25 mouse cellular contexts compared by ENCODE assay signal in genomic region chr12:12893986-12894385, GRCm38 (mm10). TPM values are rescaled to one million over a fixed set of nuclear protein-coding genes. Genes with fewer than 3 reads are reported as not detected.
A peak's percentile ranks its signal among the peaks of the same experiment; 100 is the strongest.
DNase-seq lines count a peak whose midpoint lies in the region; ATAC-seq and TF ChIP-seq lines count a peak whose summit lies in the region.
"Had no signal": no experiment of that assay in that cellular context is flagged by ENCODE, and none has a peak within 500 bp of the region (broad histone marks: within the 10 kb centered on the region; RNA-seq: fewer than 3 reads in every experiment).

No protein-coding gene starts in this region.

- TF ChIP-seq POLR2A in cerebellum, adult 2 months (IDR thresholded peaks at IDR 0.05; ENCODE audit: borderline replicate concordance, insufficient read depth, low read length): no peak

- no peak for TF ChIP-seq CTCF in cerebellum, adult 2 months (IDR thresholded peaks at IDR 0.05; ENCODE audit: borderline replicate concordance, insufficient read depth, low read depth, low read length)
- no peak for TF ChIP-seq CTCF in intestine, postnatal 0 days (IDR thresholded peaks at IDR 0.05; ENCODE audit: low read depth)

- H3K4me3 ChIP-seq in ES-E14 (ENCODE audit: insufficient read depth in 1 of 2, low read depth in 1 of 2, low read length in 2 of 2, poor library complexity in 1 of 2, severe bottlenecking in 1 of 2): no peak overlapping the region
- no peak overlapping the region for H3K4me3 ChIP-seq in cerebellum, adult 2 months (replicated peaks; ENCODE audit: insufficient read depth, low read depth, low read length)
- H3K4me3 ChIP-seq in intestine, postnatal 0 days (ENCODE audit: low read depth, low read length): no peak overlapping the region

- no peak for DNase-seq in ES-E14 (ENCODE audit: low read depth, low spot score)
- DNase-seq in R1 (ENCODE audit: low read depth, low spot score): peak; percentile 61
- DNase-seq in c-Kit-negative CD71-positive TER-119-positive erythroid progenitor cells, embryonic 14.5 days (ENCODE audit: low read depth, low spot score): peak; percentile 2
- DNase-seq in cerebellum, adult 2 months: no peak
- no peak for DNase-seq in frontal cortex, postnatal 36 days (ENCODE audit: low spot score in 2 of 2)
- DNase-seq: adrenal gland, adult 2 months; adrenal gland, adult 8-10 months; adrenal gland, postnatal 10 days; adrenal gland, postnatal 14 days; adrenal gland, postnatal 25 days; adrenal gland, postnatal 36 days; B cell, adult 2 months; cerebellum, adult 11 months; cerebellum, adult 11-12 months; cerebellum, adult 18-20 months; cerebellum, adult 8-10 months; cerebellum, adult 9-10 months; cerebellum, adult 9-11 months had no signal

- no peak for ATAC-seq in intestine, postnatal 0 days
- ATAC-seq: activated CD4-positive, CD25-positive, alpha-beta regulatory T cell, adult 4 months; CD4-positive, CD25-positive, alpha-beta regulatory T cell, adult 4 months; Patski had no signal

- in situ Hi-C loops in ES-E14 (cut with MboI; ENCODE audit: low sequenced_read_pairs in 2 of 2, unreplicated experiment in 2 of 2): no loop called here

- peaks cover 2% of the 10 kb centered on the region; the same call in 1 of the 2 replicates for H3K36me3 ChIP-seq in ES-E14 (ENCODE audit: control insufficient read depth, insufficient read depth, low read length, poor library complexity, severe bottlenecking)
- no peaks in the 10 kb centered on the region for H3K36me3 ChIP-seq in intestine, postnatal 0 days (ENCODE audit: control insufficient read depth, insufficient read depth)
- H3K36me3 ChIP-seq: G1E had no signal

- H3K27me3 ChIP-seq in cerebellum, adult 2 months (ENCODE audit: control insufficient read depth, insufficient read depth, low read length): no peaks in the 10 kb centered on the region; the same call in 1 of the 2 replicates
- no peaks in the 10 kb centered on the region for H3K27me3 ChIP-seq in intestine, postnatal 0 days (replicated peaks; ENCODE audit: control insufficient read depth, insufficient read depth, low read length)
- H3K27me3 ChIP-seq: CH12.LX, Patski had no signal

- no peak overlapping the region for H3K27ac ChIP-seq in ES-E14 (ENCODE audit: insufficient read depth, low read depth, low read length, poor library complexity, severe bottlenecking)
- no peak overlapping the region for H3K27ac ChIP-seq in cerebellum, adult 2 months (ENCODE audit: insufficient read depth, low read length)
- no peak overlapping the region for H3K27ac ChIP-seq in intestine, postnatal 0 days (ENCODE audit: low read depth, low read length)

- H3K4me2 ChIP-seq in intestine, postnatal 0 days (replicated peaks; ENCODE audit: low read depth): no peak overlapping the region

- H3K9ac ChIP-seq in ES-E14 (ENCODE audit: insufficient read depth, low read depth, low read length, poor library complexity, severe bottlenecking): no peak overlapping the region
- no peak overlapping the region for H3K9ac ChIP-seq in intestine, postnatal 0 days (ENCODE audit: low read depth, low read length)

- H3K9me3 ChIP-seq in ES-E14 (ENCODE audit: control insufficient read depth, insufficient read depth, low read depth, low read length): no peaks in the 10 kb centered on the region
- H3K9me3 ChIP-seq in intestine, postnatal 0 days (ENCODE audit: control insufficient read depth): no peaks in the 10 kb centered on the region
- H3K9me3 ChIP-seq: G1E had no signal

- peaks cover 0 to 7% of the 10 kb centered on the region in 2 experiments; a peak in 1 of 4 replicates for H3K4me1 ChIP-seq in ES-E14 (ENCODE audit: control insufficient read depth in 2 of 2, insufficient read depth in 2 of 2, low read length in 2 of 2, poor library complexity in 1 of 2)
- H3K4me1 ChIP-seq in cerebellum, adult 2 months (ENCODE audit: control insufficient read depth, insufficient read depth, low read length): no peaks in the 10 kb centered on the region; the same call in 1 of the 2 replicates
- H3K4me1 ChIP-seq in intestine, postnatal 0 days (replicated peaks; ENCODE audit: control insufficient read depth, insufficient read depth, low read length): no peaks in the 10 kb centered on the region

- 95% methylated on average over 8 of the region's 8 CpGs for WGBS in cerebellum, adult 2 months
- whole genome bisulfite sequencing in intestine, postnatal 0 days: 92% methylated on average over 8 of the region's 8 CpGs

TF ChIP-seq in ES-E14, 5 proteins besides CTCF, POLR2A, EP300 and RAD21:
- TF ChIP-seq ZNF384 (IDR thresholded peaks at IDR 0.05; ENCODE audit: low read depth, low read length): no peak
- peak; percentile 86 for TF ChIP-seq MAFK (IDR thresholded peaks at IDR 0.05; ENCODE audit: insufficient read depth, low read depth, low read length)

RNA-seq across cellular contexts. Expression of gene Mycn, which starts 47.7 kb away (rescaled TPM):
- total RNA-seq in ES-E14 (2012; rRNA removed): 76.8 and 110 TPM in 2 replicates
- 3.8 and 4.2 TPM in 2 replicates for polyA plus RNA-seq in cerebellum, adult 2 months (2012; rRNA removed)
- polyA plus RNA-seq in intestine, postnatal 0 days (2015; fragmentation: Nextera tagmentation; extraction: Ambion mirVana): 18.2 and 21.3 TPM in 2 replicates
- total RNA-seq: CH12.LX, MEL had no signal
- polyA plus RNA-seq: activated CD4-positive, CD25-positive, alpha-beta regulatory T cell, adult 4 months; CD4-positive, CD25-positive, alpha-beta regulatory T cell, adult 4 months; G1E had no signal

Comparison
In these comparisons a context has a peak if more than half of its experiments do, and no peak if none do; other contexts are left out.
1. DNase-seq: peak in R1 (single experiment) and c-Kit-negative CD71-positive TER-119-positive erythroid progenitor cells, embryonic 14.5 days (single experiment); none in ES-E14 (single experiment), cerebellum, adult 2 months (0 of 2) and frontal cortex, postnatal 36 days (0 of 2).